Mouse (Mus musculus): ENCODE measurements around the gene Camta1. TPM values are rescaled to one million over a fixed set of nuclear protein-coding genes. Genes with fewer than 3 reads are reported as not detected.

The Camta1 gene
- polyA plus RNA-seq, 1 experiment from 2014 or later, result 93.9 TPM

DNA sequence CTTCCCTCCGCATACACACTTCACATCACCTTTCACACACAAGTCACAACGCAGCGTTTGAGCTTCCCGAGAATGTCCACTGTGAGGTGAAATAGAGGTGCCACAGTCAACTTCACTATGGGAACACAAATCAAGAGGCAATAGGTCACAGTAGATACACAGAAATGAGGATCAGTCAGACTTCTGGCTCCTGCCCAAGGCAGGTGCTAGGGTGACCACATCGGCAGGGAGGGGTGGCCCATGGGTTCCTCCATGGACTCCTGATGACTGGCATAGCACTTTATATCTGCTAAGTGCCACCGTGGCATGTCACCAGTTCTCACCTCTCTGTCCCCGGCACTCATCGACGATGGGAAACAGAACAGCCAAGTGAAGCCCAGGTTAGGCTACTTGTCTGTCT is 863.0 kb downstream of the Camta1 start:
- no peak for ATAC-seq (replicated peaks; ENCODE audit: low FRiP score)
- 85% methylated on average over 9 of the region's 9 CpGs for WGBS
- Histone ChIP-seq H3K36me3 (ENCODE audit: control insufficient read depth, insufficient read depth, low read length) (no peaks in the 10 kb centered on the region), H3K9me3 (ENCODE audit: control insufficient read depth, low read length) (no peaks in the 10 kb centered on the region), H3K4me2 (no peak overlapping the region), H3K4me3 (ENCODE audit: low read depth, low read length) (no peak overlapping the region), H3K27me3 (replicated peaks; ENCODE audit: control insufficient read depth, insufficient read depth, low read length) (no peaks in the 10 kb centered on the region), H3K9ac (ENCODE audit: low read depth, low read length) (no peak overlapping the region), H3K4me1 (replicated peaks; ENCODE audit: control insufficient read depth, insufficient read depth, low read length) (no peaks in the 10 kb centered on the region), H3K27ac (ENCODE audit: low read depth, low read length) (no peak overlapping the region)
- DNase-seq (ENCODE audit: low spot score), result no peak

DNA sequence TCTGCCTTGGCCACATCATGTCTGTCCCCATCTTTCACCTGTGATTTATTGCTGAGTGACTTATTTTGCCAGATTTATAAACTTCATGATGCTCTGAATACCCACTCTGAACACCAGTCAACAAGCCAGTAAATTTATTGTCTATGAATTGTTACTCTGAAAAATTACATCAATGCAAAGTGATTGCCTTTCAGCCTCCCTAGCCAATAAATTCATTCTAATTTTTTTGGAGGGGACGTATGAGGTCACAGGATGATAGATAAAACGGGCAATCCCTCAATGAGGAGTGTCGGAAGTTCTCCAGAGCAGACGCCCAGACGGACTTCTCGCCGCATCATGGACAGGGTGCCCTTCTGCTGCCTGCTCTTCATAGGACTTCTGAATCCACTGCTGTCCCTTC is 864.9 kb downstream of the Camta1 start, which contains the start of gene Uts2:
Uts2 (plus strand) TSS at position 301 of the 400 bp plus-strand sequence.
- WGBS, result 81% methylated on average over 7 of the region's 7 CpGs

GRCm38 (mm10) chr4:150990148-150990547 is 871.5 kb downstream of the Camta1 start:
- Histone ChIP-seq H3K36me3 (ENCODE audit: control insufficient read depth, insufficient read depth, low read length) (no peaks in the 10 kb centered on the region), H3K27me3 (replicated peaks; ENCODE audit: control insufficient read depth, insufficient read depth, low read length) (no peaks in the 10 kb centered on the region), H3K27ac (ENCODE audit: low read depth, low read length) (no peak overlapping the region), H3K9me3 (ENCODE audit: control insufficient read depth, low read length) (no peaks in the 10 kb centered on the region), H3K4me2 (no peak overlapping the region), H3K4me3 (ENCODE audit: low read depth, low read length) (no peak overlapping the region), H3K9ac (ENCODE audit: low read depth, low read length) (no peak overlapping the region), H3K4me1 (replicated peaks; ENCODE audit: control insufficient read depth, insufficient read depth, low read length) (no peaks in the 10 kb centered on the region)
- WGBS, result 41% methylated on average over 6 of the region's 6 CpGs
- DNase-seq (ENCODE audit: low spot score) (no peak), ATAC-seq (replicated peaks; ENCODE audit: low FRiP score) (no peak)

More for the DNA sequence above, 864.9 kb downstream of the Camta1 start, which contains the start of gene Uts2:
- Histone ChIP-seq H3K9ac (ENCODE audit: low read depth, low read length) (no peak within 1 kb of the TSS), H3K4me1 (replicated peaks; ENCODE audit: control insufficient read depth, insufficient read depth, low read length) (no peaks in the 10 kb centered on the region), H3K4me3 (ENCODE audit: low read depth, low read length) (no peak within 1 kb of the TSS), H3K27ac (ENCODE audit: low read depth, low read length) (no peak within 1 kb of the TSS), H3K27me3 (replicated peaks; ENCODE audit: control insufficient read depth, insufficient read depth, low read length) (no peaks in the 10 kb centered on the region), H3K4me2 (no peak within 1 kb of the TSS), H3K9me3 (ENCODE audit: control insufficient read depth, low read length) (no peaks in the 10 kb centered on the region), H3K36me3 (ENCODE audit: control insufficient read depth, insufficient read depth, low read length) (no peaks in the 10 kb centered on the region)
- ATAC-seq (replicated peaks; ENCODE audit: low FRiP score), result no peak
- DNase-seq (ENCODE audit: low spot score), result no peak

DNA sequence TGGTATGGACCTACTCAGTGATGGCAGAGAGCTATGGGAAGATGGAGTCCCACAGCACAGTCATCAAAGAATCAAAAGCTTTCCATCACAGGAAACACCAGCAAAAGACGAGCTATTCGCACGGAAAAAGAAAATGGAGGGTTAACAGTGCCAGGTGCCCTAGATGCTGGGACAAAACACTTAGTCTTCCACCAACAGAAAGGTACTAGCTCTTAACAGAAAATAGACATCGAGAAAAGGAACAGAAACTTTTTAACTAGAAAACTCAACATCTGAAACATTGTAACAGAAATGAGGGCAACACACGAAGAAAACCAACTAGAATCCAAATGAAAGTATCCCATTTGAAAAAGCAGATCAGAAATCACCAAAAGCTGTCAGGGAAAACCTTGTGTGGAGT is 881.5 kb downstream of the Camta1 start:
- no peak overlapping the region for H3K4me2 ChIP-seq
- no peaks in the 10 kb centered on the region for H3K9me3 ChIP-seq (ENCODE audit: control insufficient read depth, low read length)
- no peak overlapping the region for H3K27ac ChIP-seq (ENCODE audit: low read depth, low read length)
- H3K4me3 ChIP-seq (ENCODE audit: low read depth, low read length), result no peak overlapping the region
- ATAC-seq (replicated peaks; ENCODE audit: low FRiP score) (no peak), DNase-seq (ENCODE audit: low spot score) (no peak)
- H3K36me3 ChIP-seq (ENCODE audit: control insufficient read depth, insufficient read depth, low read length), result no peaks in the 10 kb centered on the region
- WGBS, result 78% methylated on average over 5 of the region's 5 CpGs
- H3K9ac ChIP-seq (ENCODE audit: low read depth, low read length), result no peak overlapping the region
- H3K27me3 ChIP-seq (replicated peaks; ENCODE audit: control insufficient read depth, insufficient read depth, low read length), result no peaks in the 10 kb centered on the region
- no peaks in the 10 kb centered on the region for H3K4me1 ChIP-seq (replicated peaks; ENCODE audit: control insufficient read depth, insufficient read depth, low read length)

DNA sequence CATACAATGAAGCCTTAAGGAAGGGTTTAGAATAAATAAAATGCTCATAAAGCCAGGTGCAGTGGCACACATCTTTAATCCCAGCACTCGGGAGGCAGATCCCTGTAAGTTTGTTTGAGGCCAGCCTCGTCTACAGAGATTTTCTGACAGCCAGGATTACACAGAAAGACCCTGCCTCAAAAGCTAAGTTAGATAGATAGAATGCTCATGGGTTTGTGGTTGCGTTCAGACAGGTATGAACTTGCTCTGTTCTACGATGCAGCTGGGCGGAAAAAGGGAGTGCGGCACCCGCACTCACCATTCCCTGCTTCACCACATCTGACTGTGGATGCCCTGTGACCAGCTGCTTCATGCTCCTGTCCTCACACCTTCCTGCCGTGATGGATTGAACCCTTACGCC is 882.2 kb downstream of the Camta1 start:
- 73% methylated on average over 9 of the region's 9 CpGs for WGBS
- no peak overlapping the region for H3K4me3 ChIP-seq (ENCODE audit: low read depth, low read length)
- no peaks in the 10 kb centered on the region for H3K36me3 ChIP-seq (ENCODE audit: control insufficient read depth, insufficient read depth, low read length)
- H3K27me3 ChIP-seq (replicated peaks; ENCODE audit: control insufficient read depth, insufficient read depth, low read length), result no peaks in the 10 kb centered on the region
- no peak overlapping the region for H3K4me2 ChIP-seq
- no peaks in the 10 kb centered on the region for H3K9me3 ChIP-seq (ENCODE audit: control insufficient read depth, low read length)
- DNase-seq (ENCODE audit: low spot score) (no peak), ATAC-seq (replicated peaks; ENCODE audit: low FRiP score) (no peak)
- no peak overlapping the region for H3K9ac ChIP-seq (ENCODE audit: low read depth, low read length)
- no peak overlapping the region for H3K27ac ChIP-seq (ENCODE audit: low read depth, low read length)
- H3K4me1 ChIP-seq (replicated peaks; ENCODE audit: control insufficient read depth, insufficient read depth, low read length), result no peaks in the 10 kb centered on the region

DNA sequence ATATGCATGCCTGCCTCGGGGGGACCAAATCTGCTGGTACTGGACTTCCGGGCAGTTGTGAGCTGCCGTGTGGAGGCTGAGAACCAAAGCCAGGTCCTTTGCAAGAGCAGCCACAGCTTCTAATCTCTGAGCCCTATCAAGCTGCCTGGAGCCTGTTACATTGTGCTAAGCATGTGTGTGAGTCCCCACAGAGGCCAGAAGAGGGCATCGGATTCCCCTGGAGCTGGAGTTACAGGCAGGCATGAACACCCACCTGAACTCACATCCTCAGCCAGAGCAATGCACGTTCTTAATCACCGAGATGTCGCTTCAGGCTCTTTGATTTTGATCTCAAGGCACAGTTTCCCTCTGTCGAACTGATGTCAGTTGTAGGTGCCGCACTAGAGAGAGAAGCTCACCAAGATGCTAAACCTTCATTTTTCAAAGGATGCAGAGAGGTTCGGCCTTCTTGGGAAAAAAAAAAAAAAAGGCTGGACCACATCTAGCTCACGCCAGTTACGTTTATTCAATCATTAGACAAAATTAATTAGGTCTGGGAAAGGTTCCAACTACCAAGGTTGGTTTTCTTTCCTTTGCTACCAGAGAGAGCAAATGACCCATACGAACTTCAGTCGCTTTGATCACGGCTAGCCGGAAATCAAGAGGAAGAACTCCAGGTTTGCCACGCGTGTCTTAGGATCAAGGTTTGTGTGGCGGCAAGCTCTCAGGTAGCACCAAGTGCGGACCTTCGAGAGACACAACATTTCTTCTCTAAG is 883.3 kb downstream of the Camta1 start:
- Histone ChIP-seq H3K4me2 (no peak overlapping the region), H3K9me3 (ENCODE audit: control insufficient read depth, low read length) (no peaks in the 10 kb centered on the region), H3K9ac (ENCODE audit: low read depth, low read length) (no peak overlapping the region), H3K4me1 (replicated peaks; ENCODE audit: control insufficient read depth, insufficient read depth, low read length) (no peaks in the 10 kb centered on the region), H3K27ac (ENCODE audit: low read depth, low read length) (no peak overlapping the region), H3K4me3 (ENCODE audit: low read depth, low read length) (no peak overlapping the region), H3K27me3 (replicated peaks; ENCODE audit: control insufficient read depth, insufficient read depth, low read length) (no peaks in the 10 kb centered on the region), H3K36me3 (ENCODE audit: control insufficient read depth, insufficient read depth, low read length) (no peaks in the 10 kb centered on the region)
- DNase-seq (ENCODE audit: low spot score), result no peak
- WGBS, result 87% methylated on average over 21 of the region's 21 CpGs
- no peak for ATAC-seq (replicated peaks; ENCODE audit: low FRiP score)

DNA sequence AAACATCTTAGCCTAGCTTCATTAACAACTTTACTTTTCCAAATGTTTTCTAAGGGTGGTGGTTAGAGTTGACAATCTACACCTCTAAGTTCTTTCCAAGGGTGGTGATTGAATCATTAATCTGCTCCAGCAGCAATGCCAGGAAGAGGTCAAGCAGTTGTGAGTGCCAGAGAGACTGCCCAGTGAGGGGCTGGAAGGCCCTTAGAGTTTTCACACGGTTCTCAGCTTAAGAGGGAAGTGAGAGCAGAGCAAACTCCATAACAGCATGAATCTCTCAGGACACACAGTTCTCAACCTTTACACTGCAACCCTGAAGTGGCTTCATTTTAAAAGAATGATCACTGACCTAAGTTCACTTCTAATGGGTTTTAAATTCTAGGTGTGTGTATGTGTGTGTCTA is 886.5 kb downstream of the Camta1 start:
- Histone ChIP-seq H3K36me3 (ENCODE audit: control insufficient read depth, insufficient read depth, low read length) (no peaks in the 10 kb centered on the region), H3K27ac (ENCODE audit: low read depth, low read length) (no peak overlapping the region), H3K4me3 (ENCODE audit: low read depth, low read length) (no peak overlapping the region), H3K27me3 (replicated peaks; ENCODE audit: control insufficient read depth, insufficient read depth, low read length) (no peaks in the 10 kb centered on the region), H3K4me2 (no peak overlapping the region), H3K4me1 (replicated peaks; ENCODE audit: control insufficient read depth, insufficient read depth, low read length) (no peaks in the 10 kb centered on the region), H3K9me3 (ENCODE audit: control insufficient read depth, low read length) (no peaks in the 10 kb centered on the region), H3K9ac (ENCODE audit: low read depth, low read length) (no peak overlapping the region)
- DNase-seq (ENCODE audit: low spot score), result no peak
- 28% methylated on average over 1 of the region's 1 CpGs for WGBS
- ATAC-seq (replicated peaks; ENCODE audit: low FRiP score), result no peak

DNA sequence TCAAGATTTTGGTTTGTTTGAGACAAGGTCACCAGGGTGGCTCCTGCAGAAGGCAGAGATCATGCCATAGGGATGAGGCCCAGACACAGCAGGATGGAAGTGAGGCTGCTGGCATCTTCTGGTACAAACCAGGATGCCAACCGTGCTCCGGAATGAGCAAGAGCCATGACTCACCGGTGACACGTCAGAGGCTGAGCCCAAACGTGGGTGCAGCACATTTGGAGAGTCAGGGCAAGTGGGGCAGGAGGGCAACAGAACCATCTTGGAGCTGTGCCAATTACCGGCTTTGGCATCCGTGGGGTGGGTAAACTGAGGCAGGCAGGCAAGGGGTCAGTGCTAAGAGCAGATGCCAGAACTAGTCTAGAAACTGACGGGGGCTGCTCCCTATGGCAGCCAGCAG is 888.4 kb downstream of the Camta1 start:
- H3K36me3 ChIP-seq (ENCODE audit: control insufficient read depth, insufficient read depth, low read length), result no peaks in the 10 kb centered on the region
- H3K9me3 ChIP-seq (ENCODE audit: control insufficient read depth, low read length), result no peaks in the 10 kb centered on the region
- H3K27me3 ChIP-seq (replicated peaks; ENCODE audit: control insufficient read depth, insufficient read depth, low read length), result no peaks in the 10 kb centered on the region
- no peak overlapping the region for H3K4me3 ChIP-seq (ENCODE audit: low read depth, low read length)
- no peak overlapping the region for H3K27ac ChIP-seq (ENCODE audit: low read depth, low read length)
- no peak overlapping the region for H3K4me2 ChIP-seq
- 79% methylated on average over 8 of the region's 8 CpGs for WGBS
- no peak for DNase-seq (ENCODE audit: low spot score)
- no peak for ATAC-seq (replicated peaks; ENCODE audit: low FRiP score)
- no peak overlapping the region for H3K9ac ChIP-seq (ENCODE audit: low read depth, low read length)
- H3K4me1 ChIP-seq (replicated peaks; ENCODE audit: control insufficient read depth, insufficient read depth, low read length), result no peaks in the 10 kb centered on the region

- Histone ChIP-seq H3K27ac (ENCODE audit: low read depth, low read length) (no peak overlapping the region), H3K9me3 (ENCODE audit: control insufficient read depth, low read length) (no peaks in the 10 kb centered on the region), H3K4me1 (replicated peaks; ENCODE audit: control insufficient read depth, insufficient read depth, low read length) (no peaks in the 10 kb centered on the region), H3K36me3 (ENCODE audit: control insufficient read depth, insufficient read depth, low read length) (no peaks in the 10 kb centered on the region), H3K9ac (ENCODE audit: low read depth, low read length) (no peak overlapping the region), H3K4me2 (no peak overlapping the region), H3K4me3 (ENCODE audit: low read depth, low read length) (no peak overlapping the region), H3K27me3 (replicated peaks; ENCODE audit: control insufficient read depth, insufficient read depth, low read length) (no peaks in the 10 kb centered on the region)
- ATAC-seq (replicated peaks; ENCODE audit: low FRiP score), result no peak
- no peak for DNase-seq (ENCODE audit: low spot score)
- 77% methylated on average over 8 of the region's 8 CpGs for WGBS
Measured at GRCm38 (mm10) chr4:150968956-150969355, 892.7 kb downstream of the Camta1 start.
